Mouse (Mus musculus): ENCODE results near the gene Aox4.

GRCm38 (mm10) chr1:58275879-58276278, 65.7 kb downstream of the Aox4 start:
- TF ChIP-seq CTCF (IDR thresholded peaks at IDR 0.05; ENCODE audit: extremely low read depth, insufficient read depth, low read length) (no peak), POLR2A (IDR thresholded peaks at IDR 0.05; ENCODE audit: extremely low read depth, insufficient read depth, low read length) (no peak)
